Mouse (Mus musculus) kidney, adult 2 months (tissue): ENCODE measurements at regions not wholly inside any gene's neighbourhood (a gene's known extent, or its start where the extent isn't known, plus 50 kb on each side); places are given as distances from the start of the nearest gene placed in this dataset.

Experiments used
- CTCF ChIP-seq: fragments of 200-500 bp; conservative IDR thresholded peaks from 2 replicates; pipeline ENCODE4 v1.5.1; 2011; ENCODE audit warnings: low read depth, mild to moderate bottlenecking, control low read depth, low read length, moderate library complexity, mixed read lengths; ENCODE audit not compliant: insufficient read depth, insufficient read length
- POLR2A ChIP-seq: fragments of 200-500 bp; IDR thresholded peaks from one replicate; pipeline ENCODE4 v1.6.1; 2011; ENCODE audit warnings: low read depth, low read length, control low read depth

GRCm38 (mm10) chr2:172615148-172615547 is 65.8 kb downstream of the Tfap2c start:
- TF ChIP-seq CTCF (no peak), POLR2A (no peak)
